Mouse (Mus musculus) stomach, embryonic 16.5 days (tissue): ENCODE data around the gene Ndufb10. TPM values are rescaled to one million over a fixed set of nuclear protein-coding genes. Genes with fewer than 3 reads are reported as not detected.
"Not testable (repeated sequence)": the region's sequence is repeated elsewhere in the genome, so short reads cannot be mapped to it uniquely, and the experiment has no call there.

Experiments used
- ATAC-seq: fragments of 200-750 bp; cut with Nextera tagmentation; 2 replicates; pipeline ENCODE4 v1.8.0; 2017; ENCODE audit warnings: moderate number of reproducible peaks, moderate TSS enrichment; ENCODE audit not compliant: insufficient read depth, low FRiP score
- H3K27ac ChIP-seq: fragments of 300-500 bp; sonication (generic); 2 replicates; pipeline ENCODE4 v1.5.1; 2014; ENCODE audit warnings: low read length
- H3K27me3 ChIP-seq: fragments of 300-500 bp; sonication (generic); 2 replicates; pipeline ENCODE4 v1.6.1; 2014; ENCODE audit warnings: low read length, control low read depth, mixed read lengths; ENCODE audit not compliant: control insufficient read depth, insufficient read depth
- H3K36me3 ChIP-seq: fragments of 300-500 bp; sonication (generic); 2 replicates; pipeline ENCODE4 v1.6.1; 2014; ENCODE audit warnings: low read length; ENCODE audit not compliant: control insufficient read depth, insufficient read depth
- H3K4me1 ChIP-seq: fragments of 300-500 bp; sonication (generic); 2 replicates; pipeline ENCODE4 v1.6.1; 2014; ENCODE audit warnings: low read length, control low read depth, mixed read lengths; ENCODE audit not compliant: control insufficient read depth, insufficient read depth
- H3K4me2 ChIP-seq: fragments of 300-500 bp; sonication (generic); 2 replicates; pipeline ENCODE4 v1.6.1; 2014; ENCODE audit warnings: low read depth, low read length, mixed read lengths
- H3K4me3 ChIP-seq: fragments of 300-500 bp; sonication (generic); replicated peaks from 2 replicates; pipeline ENCODE4 v1.5.1; 2014; ENCODE audit warnings: mild to moderate bottlenecking, low read length
- H3K9ac ChIP-seq: fragments of 300-500 bp; sonication (generic); 2 replicates; pipeline ENCODE4 v1.6.1; 2014; ENCODE audit warnings: low read length
- H3K9me3 ChIP-seq: fragments of 300-500 bp; sonication (generic); replicated peaks from 2 replicates; pipeline ENCODE4 v1.6.1; 2016; ENCODE audit warnings: low read length, control low read depth; ENCODE audit not compliant: control insufficient read depth
- WGBS: fragments of 180-500 bp; shearing (Covaris S2); extraction: QIAGEN DNeasy Blood & Tissue Kit; methylation state at CpG from one replicate; pipeline ENCODE4 v1.1.7; 2014; 5-methylcytosine and 5-hydroxymethylcytosine counted together
- polyA plus RNA-seq: library from polyadenylated mRNA; unstranded; fragments of >200 nt; fragmentation: Nextera tagmentation; extraction: Ambion mirVana; gene quantifications from 2 replicates; pipeline ENCODE4 v1.2.1, GENCODE M21; 2015

The Ndufb10 gene
- polyA plus RNA-seq, 1 experiment from 2014 or later = 246 TPM

DNA sequence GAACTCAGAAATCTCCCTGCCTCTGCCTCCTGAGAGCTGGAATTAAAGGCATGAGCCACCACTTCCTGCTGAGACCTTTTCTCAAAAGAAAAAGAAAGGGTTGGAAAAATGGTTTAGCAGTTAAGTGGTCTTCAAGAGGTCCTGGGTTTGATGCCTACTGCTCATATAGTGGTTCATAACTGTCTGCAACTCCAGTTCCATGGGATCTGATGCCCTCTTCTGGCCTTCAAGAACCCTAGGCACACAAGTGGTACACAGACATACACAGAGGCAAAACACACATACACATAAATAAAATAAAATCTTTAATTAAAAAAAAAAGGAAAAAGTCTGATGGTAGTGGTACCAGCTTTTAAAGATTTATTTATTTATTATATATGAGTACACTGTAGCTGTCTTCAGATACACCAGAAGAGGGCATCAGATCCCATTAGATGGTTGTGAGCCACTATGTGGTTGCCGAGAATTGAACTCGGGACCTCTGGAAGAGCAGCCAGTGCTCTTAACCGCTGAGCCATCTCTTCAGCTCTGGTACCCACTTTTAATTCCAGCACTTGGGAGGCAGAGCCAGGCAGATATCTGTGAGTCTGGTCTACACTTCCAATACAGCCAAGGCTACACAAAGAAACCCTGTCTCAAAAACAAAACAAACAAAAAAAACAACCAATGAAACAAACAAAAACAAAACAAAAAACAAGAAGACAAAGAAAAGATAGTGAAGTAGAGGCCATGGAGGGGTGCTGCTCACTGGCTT, 1.5 kb upstream of the Ndufb10 start:
- Histone ChIP-seq H3K27me3 (no peaks in the 10 kb centered on the region; the same call in 1 of the 2 replicates), H3K4me2 (no peak overlapping the region), H3K9me3 (no peaks in the 10 kb centered on the region), H3K4me1 (peaks cover 19% of the 10 kb centered on the region), H3K36me3 (no peaks in the 10 kb centered on the region), H3K4me3 (no peak overlapping the region), H3K9ac (no peak overlapping the region), H3K27ac (no peak overlapping the region)
- WGBS = 70% methylated on average over 3 of the region's 3 CpGs
- no peak for ATAC-seq

DNA sequence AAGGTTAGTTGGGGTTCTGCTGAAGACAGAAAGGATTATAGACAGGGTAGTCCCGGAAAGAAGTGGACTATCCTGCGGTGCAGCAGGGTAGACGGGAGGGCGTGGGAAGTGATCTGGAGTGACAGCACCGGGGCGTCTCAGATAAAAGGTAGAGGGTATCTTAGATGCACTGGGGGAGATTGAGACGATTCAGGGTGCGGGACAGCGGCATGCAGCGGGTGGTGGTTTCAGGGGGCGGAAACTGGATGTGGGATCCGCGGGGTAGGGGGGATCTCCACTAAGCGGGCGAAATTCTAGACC, 447 bp downstream of the Ndufb10 start:
- peak overlapping the region; percentile 72 for H3K4me2 ChIP-seq
- peak overlapping the region; percentile 90 for H3K9ac ChIP-seq
- no peak for ATAC-seq
- H3K4me1 ChIP-seq = peaks cover 19% of the 10 kb centered on the region
- peak overlapping the region; percentile 90 for H3K4me3 ChIP-seq
- no peaks in the 10 kb centered on the region for H3K9me3 ChIP-seq
- no peaks in the 10 kb centered on the region; the same call in 1 of the 2 replicates for H3K27me3 ChIP-seq
- no peaks in the 10 kb centered on the region for H3K36me3 ChIP-seq
- H3K27ac ChIP-seq = peak overlapping the region; percentile 86
- under 1% methylated on average over 15 of the region's 15 CpGs for WGBS

DNA sequence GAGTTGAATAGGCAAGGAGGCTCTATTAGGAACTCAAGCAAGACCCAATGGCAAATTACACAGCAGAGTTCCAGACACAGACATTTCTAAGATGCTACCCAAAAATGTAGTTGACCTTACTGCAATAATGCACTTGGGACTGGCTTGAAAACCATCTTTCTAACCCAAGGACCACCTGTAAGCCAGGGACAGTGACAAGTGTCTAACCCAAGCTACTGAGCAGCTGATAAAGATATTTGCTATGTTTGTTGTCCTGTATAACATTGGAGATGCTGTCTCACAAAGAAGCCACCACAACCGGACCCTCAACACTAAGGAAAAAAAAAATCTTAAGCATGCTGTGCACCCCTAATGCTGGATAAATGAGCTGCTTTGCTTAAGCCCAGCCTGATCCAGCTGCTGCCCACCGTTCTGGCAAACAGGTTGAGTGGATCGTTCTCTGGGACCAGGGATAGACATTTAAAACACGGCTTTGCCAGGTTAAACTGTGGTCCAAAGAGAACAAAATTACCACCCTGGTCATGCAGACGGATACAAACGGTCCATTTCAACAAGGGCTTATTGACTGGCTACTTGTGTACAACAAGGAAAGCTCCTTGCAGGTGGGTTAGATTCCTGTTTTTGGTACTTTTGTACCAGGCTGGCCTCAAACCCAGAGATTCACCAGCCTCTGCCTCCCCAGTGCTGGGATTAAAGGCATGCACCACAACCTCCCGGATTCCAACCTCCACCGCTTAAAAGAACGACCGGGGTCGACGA, 977 bp downstream of the Ndufb10 start:
- Histone ChIP-seq H3K4me3 (peak overlapping the region; percentile 90), H3K4me2 (peak overlapping the region; percentile 72), H3K36me3 (0 out of 2 replicates have a peak, but pooled peaks cover 3% of the 10 kb centered on the region), H3K9me3 (no peaks in the 10 kb centered on the region), H3K4me1 (peaks cover 19% of the 10 kb centered on the region), H3K27me3 (no peaks in the 10 kb centered on the region; the same call in 1 of the 2 replicates), H3K9ac (peak overlapping the region; percentile 90), H3K27ac (peak overlapping the region; percentile 86)
- ATAC-seq = no peak
- under 1% methylated on average over 12 of the region's 12 CpGs for WGBS

DNA sequence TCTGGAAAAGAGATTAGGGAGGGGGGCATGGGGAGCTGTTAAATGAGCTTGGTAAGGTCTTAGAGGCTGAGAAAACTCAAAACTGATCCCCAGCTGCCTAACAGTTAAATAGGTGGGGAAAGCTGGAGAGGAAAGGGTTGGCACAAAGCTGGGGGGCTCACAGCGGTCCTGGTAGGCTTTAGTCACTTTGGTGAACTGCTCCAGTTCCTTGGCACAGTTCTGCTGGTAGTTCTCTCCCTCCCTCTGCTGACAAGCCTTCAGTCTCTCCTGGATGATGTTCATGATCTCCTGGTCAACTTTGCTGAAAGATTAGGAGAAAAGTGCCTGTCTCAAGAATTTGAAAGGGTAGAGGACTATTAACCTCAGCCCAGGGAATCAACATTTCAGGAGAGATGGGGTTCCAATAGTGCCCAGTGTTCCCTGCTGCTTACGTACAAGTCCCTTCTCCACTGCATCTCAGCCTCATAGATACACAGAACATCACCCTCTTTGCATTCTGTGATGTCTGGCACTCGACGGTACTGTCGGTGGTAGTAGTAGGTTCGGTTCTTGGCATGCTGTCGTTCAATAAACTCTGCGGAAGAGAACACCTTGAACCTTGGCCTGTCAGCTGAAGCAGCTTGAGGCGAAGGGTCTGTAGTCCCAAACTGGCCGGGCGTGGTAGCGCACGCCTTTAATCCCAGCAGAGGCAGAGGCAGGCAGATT, 1.9 kb downstream of the Ndufb10 start:
- no peaks in the 10 kb centered on the region; the same call in 1 of the 2 replicates for H3K27me3 ChIP-seq
- H3K9me3 ChIP-seq = no peaks in the 10 kb centered on the region
- peaks cover 19% of the 10 kb centered on the region for H3K4me1 ChIP-seq
- 34% methylated on average over 13 of the region's 13 CpGs for WGBS
- H3K4me2 ChIP-seq = peak overlapping the region; percentile 72
- 0 out of 2 replicates have a peak, but pooled peaks cover 3% of the 10 kb centered on the region for H3K36me3 ChIP-seq
- ATAC-seq = no peak
- 0 out of 2 replicates have a peak overlapping the region, but pooled peaks have one; percentile 7 for H3K4me3 ChIP-seq
- H3K9ac ChIP-seq = peak overlapping the region; percentile 52; the same call in 1 of the 2 replicates
- H3K27ac ChIP-seq = no peak overlapping the region

DNA sequence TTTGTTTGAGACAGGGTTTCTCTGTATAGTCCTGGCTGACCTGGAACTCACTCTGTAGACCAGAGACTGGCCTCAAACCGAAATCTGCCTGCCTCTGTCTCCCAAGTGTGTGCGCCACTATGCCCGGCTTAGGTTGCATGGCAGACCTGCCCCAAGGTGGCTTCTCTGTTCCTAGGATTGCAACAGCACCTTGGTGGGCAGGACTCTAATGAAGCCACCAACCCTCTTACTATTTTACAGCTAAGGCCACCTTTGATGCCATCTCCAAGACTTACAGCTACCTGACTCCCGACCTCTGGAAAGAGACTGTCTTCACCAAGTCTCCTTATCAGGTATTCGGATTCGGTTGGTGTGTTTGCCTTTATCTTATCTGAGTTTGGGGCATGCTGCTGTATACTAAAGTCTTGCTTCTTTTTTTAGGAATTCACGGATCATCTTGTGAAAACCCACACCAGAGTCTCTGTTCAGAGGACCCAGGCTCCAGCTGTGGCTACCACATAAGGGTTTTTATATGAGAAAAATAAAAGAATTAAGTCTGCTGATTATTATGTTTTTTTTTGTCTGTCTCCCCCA, 2.8 kb downstream of the Ndufb10 start:
- H3K36me3 ChIP-seq, H3K27me3 ChIP-seq, H3K9me3 ChIP-seq, H3K27ac ChIP-seq, ATAC-seq: not testable (repeated sequence)
- WGBS = 43% methylated on average over 7 of the region's 7 CpGs
- H3K9ac ChIP-seq = peak overlapping the region; percentile 66
- peaks cover 19% of the 10 kb centered on the region for H3K4me1 ChIP-seq
- peak overlapping the region; percentile 72 for H3K4me2 ChIP-seq
- peak overlapping the region; percentile 94 for H3K4me3 ChIP-seq

GRCm38 (mm10) chr17:24720616-24721015, 3.7 kb downstream of the Ndufb10 start:
- ATAC-seq = not testable (repeated sequence)
- peak overlapping the region; percentile 39; the same call in 1 of the 2 replicates for H3K27ac ChIP-seq
- H3K4me2 ChIP-seq = peak overlapping the region; percentile 72

GRCm38 (mm10) chr17:24719494-24720222, 4.6 kb downstream of the Ndufb10 start:
- ATAC-seq = peak; percentile 99
- WGBS = under 1% methylated on average over 61 of the region's 61 CpGs

More at GRCm38 (mm10) chr17:24720616-24721015, 3.7 kb downstream of the Ndufb10 start:
- not testable (repeated sequence) for H3K9me3 ChIP-seq, H3K27me3 ChIP-seq, H3K36me3 ChIP-seq
- Histone ChIP-seq H3K4me1 (peaks cover 19% of the 10 kb centered on the region), H3K9ac (peak overlapping the region; percentile 80), H3K4me3 (peak overlapping the region; percentile 94)
- WGBS = under 1% methylated on average over 11 of the region's 11 CpGs

DNA sequence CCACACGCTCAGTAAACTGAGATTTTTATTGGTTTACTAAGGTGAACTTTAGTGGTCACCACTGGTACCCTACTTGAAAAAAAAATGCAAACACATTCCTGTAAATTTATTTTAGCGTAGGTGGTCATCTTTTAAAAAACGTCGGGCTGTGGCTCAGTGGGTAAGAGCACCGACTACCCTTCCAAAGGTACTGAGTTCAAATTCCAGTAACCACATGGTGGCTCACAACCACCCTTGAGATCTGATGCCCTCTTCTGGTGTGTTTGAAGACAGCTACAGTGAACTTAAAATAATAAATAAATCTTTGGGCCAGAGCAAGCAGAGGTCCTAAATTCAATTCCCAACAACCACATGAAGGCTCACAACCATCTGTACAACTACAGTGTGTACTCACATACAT, 5.3 kb downstream of the Ndufb10 start:
- H3K27me3 ChIP-seq, H3K27ac ChIP-seq, H3K36me3 ChIP-seq, ATAC-seq, H3K9me3 ChIP-seq: not testable (repeated sequence)
- Histone ChIP-seq H3K9ac (peak overlapping the region; percentile 95), H3K4me2 (peak overlapping the region; percentile 48), H3K4me3 (peak overlapping the region; percentile 94), H3K4me1 (peaks cover 19% of the 10 kb centered on the region)
- 57% methylated on average over 5 of the region's 5 CpGs for WGBS

More at GRCm38 (mm10) chr17:24719494-24720222, 4.6 kb downstream of the Ndufb10 start:
- no peaks in the 10 kb centered on the region for H3K27me3 ChIP-seq
- no peaks in the 10 kb centered on the region for H3K9me3 ChIP-seq
- H3K4me1 ChIP-seq = peaks cover 19% of the 10 kb centered on the region
- H3K27ac ChIP-seq = peak overlapping the region; percentile 88
- peak overlapping the region; percentile 95 for H3K9ac ChIP-seq
- H3K36me3 ChIP-seq = 0 out of 2 replicates have a peak, but pooled peaks cover 3% of the 10 kb centered on the region
- H3K4me3 ChIP-seq = peak overlapping the region; percentile 94
- H3K4me2 ChIP-seq = peak overlapping the region; percentile 72
